Mouse (Mus musculus): ENCODE results near the gene Lrriq3. TPM values are rescaled to one million over a fixed set of nuclear protein-coding genes. Genes with fewer than 3 reads are reported as not detected.

The Lrriq3 gene
- polyA plus RNA-seq, 1 experiment = 0.18 TPM

GRCm38 (mm10) chr3:155058800-155059448, 34.3 kb upstream of the Lrriq3 start:
- Histone ChIP-seq H3K36me3 (ENCODE audit: control insufficient read depth, insufficient read depth, low read length) (no peaks in the 10 kb centered on the region), H3K27ac (ENCODE audit: control insufficient read depth, insufficient read depth, low read length) (no peak overlapping the region), H3K4me1 (replicated peaks; ENCODE audit: control insufficient read depth, insufficient read depth, low read length) (no peaks in the 10 kb centered on the region), H3K27me3 (ENCODE audit: control insufficient read depth, insufficient read depth, low read length) (no peaks in the 10 kb centered on the region), H3K4me3 (ENCODE audit: control insufficient read depth, insufficient read depth, low read length) (no peak overlapping the region)
- DNase-seq = no peak
- TF ChIP-seq CTCF (IDR thresholded peaks at IDR 0.05; ENCODE audit: borderline replicate concordance, control insufficient read depth, extremely low read depth, insufficient read depth, low read length, poor library complexity) (no peak), POLR2A (IDR thresholded peaks at IDR 0.05; ENCODE audit: control insufficient read depth, extremely low read depth, insufficient read depth, low read length, poor library complexity) (no peak)
- WGBS = 82% methylated on average over 6 of the region's 6 CpGs

GRCm38 (mm10) chr3:155059449-155059822, 33.8 kb upstream of the Lrriq3 start:
- H3K4me3 ChIP-seq (ENCODE audit: control insufficient read depth, insufficient read depth, low read length) = no peak overlapping the region
- no peaks in the 10 kb centered on the region for H3K27me3 ChIP-seq (ENCODE audit: control insufficient read depth, insufficient read depth, low read length)
- no peaks in the 10 kb centered on the region for H3K36me3 ChIP-seq (ENCODE audit: control insufficient read depth, insufficient read depth, low read length)
- no peaks in the 10 kb centered on the region for H3K4me1 ChIP-seq (replicated peaks; ENCODE audit: control insufficient read depth, insufficient read depth, low read length)
- no peak overlapping the region for H3K27ac ChIP-seq (ENCODE audit: control insufficient read depth, insufficient read depth, low read length)
- DNase-seq = no peak
- TF ChIP-seq CTCF (IDR thresholded peaks at IDR 0.05; ENCODE audit: borderline replicate concordance, control insufficient read depth, extremely low read depth, insufficient read depth, low read length, poor library complexity) (no peak), POLR2A (IDR thresholded peaks at IDR 0.05; ENCODE audit: control insufficient read depth, extremely low read depth, insufficient read depth, low read length, poor library complexity) (no peak)

GRCm38 (mm10) chr3:155077908-155078307, 15.3 kb upstream of the Lrriq3 start:
- DNase-seq = no peak
- H3K4me1 ChIP-seq (replicated peaks; ENCODE audit: control insufficient read depth, insufficient read depth, low read length) = no peaks in the 10 kb centered on the region
- WGBS = 86% methylated on average over 4 of the region's 4 CpGs
- H3K4me3 ChIP-seq (ENCODE audit: control insufficient read depth, insufficient read depth, low read length) = no peak overlapping the region
- TF ChIP-seq POLR2A (IDR thresholded peaks at IDR 0.05; ENCODE audit: control insufficient read depth, extremely low read depth, insufficient read depth, low read length, poor library complexity) (no peak), CTCF (IDR thresholded peaks at IDR 0.05; ENCODE audit: borderline replicate concordance, control insufficient read depth, extremely low read depth, insufficient read depth, low read length, poor library complexity) (no peak)
- H3K27me3 ChIP-seq (ENCODE audit: control insufficient read depth, insufficient read depth, low read length) = no peaks in the 10 kb centered on the region
- H3K27ac ChIP-seq (ENCODE audit: control insufficient read depth, insufficient read depth, low read length) = no peak overlapping the region
- no peaks in the 10 kb centered on the region for H3K36me3 ChIP-seq (ENCODE audit: control insufficient read depth, insufficient read depth, low read length)

GRCm38 (mm10) chr3:155092081-155092480, 1.2 kb upstream of the Lrriq3 start:
- peaks cover 8% of the 10 kb centered on the region; the same call in 1 of the 2 replicates for H3K36me3 ChIP-seq (ENCODE audit: control insufficient read depth, insufficient read depth, low read length)
- no peaks in the 10 kb centered on the region for H3K27me3 ChIP-seq (ENCODE audit: control insufficient read depth, insufficient read depth, low read length)
- H3K27ac ChIP-seq (ENCODE audit: control insufficient read depth, insufficient read depth, low read length) = no peak overlapping the region
- H3K4me3 ChIP-seq (ENCODE audit: control insufficient read depth, insufficient read depth, low read length) = no peak overlapping the region
- TF ChIP-seq CTCF (IDR thresholded peaks at IDR 0.05; ENCODE audit: borderline replicate concordance, control insufficient read depth, extremely low read depth, insufficient read depth, low read length, poor library complexity) (no peak), POLR2A (IDR thresholded peaks at IDR 0.05; ENCODE audit: control insufficient read depth, extremely low read depth, insufficient read depth, low read length, poor library complexity) (no peak)
- H3K4me1 ChIP-seq (replicated peaks; ENCODE audit: control insufficient read depth, insufficient read depth, low read length) = peaks cover 2% of the 10 kb centered on the region; the same call in 1 of the 2 replicates
- 99% methylated on average over 6 of the region's 6 CpGs for WGBS
- DNase-seq = no peak

- Histone ChIP-seq H3K4me1 (replicated peaks; ENCODE audit: control insufficient read depth, insufficient read depth, low read length) (no peaks in the 10 kb centered on the region), H3K4me3 (ENCODE audit: control insufficient read depth, insufficient read depth, low read length) (no peak overlapping the region), H3K36me3 (ENCODE audit: control insufficient read depth, insufficient read depth, low read length) (no peaks in the 10 kb centered on the region), H3K27me3 (ENCODE audit: control insufficient read depth, insufficient read depth, low read length) (no peaks in the 10 kb centered on the region), H3K27ac (ENCODE audit: control insufficient read depth, insufficient read depth, low read length) (no peak overlapping the region)
- WGBS = 80% methylated on average over 1 of the region's 1 CpGs
- no peak for DNase-seq
- TF ChIP-seq CTCF (IDR thresholded peaks at IDR 0.05; ENCODE audit: borderline replicate concordance, control insufficient read depth, extremely low read depth, insufficient read depth, low read length, poor library complexity) = no peak
- no peak for TF ChIP-seq POLR2A (IDR thresholded peaks at IDR 0.05; ENCODE audit: control insufficient read depth, extremely low read depth, insufficient read depth, low read length, poor library complexity)
Measured at GRCm38 (mm10) chr3:155099266-155099665, 6.0 kb downstream of the Lrriq3 start.

- 93% methylated on average over 1 of the region's 1 CpGs for WGBS
- no peak overlapping the region for H3K27ac ChIP-seq (ENCODE audit: control insufficient read depth, insufficient read depth, low read length)
- H3K36me3 ChIP-seq (ENCODE audit: control insufficient read depth, insufficient read depth, low read length) = no peaks in the 10 kb centered on the region
- H3K4me3 ChIP-seq (ENCODE audit: control insufficient read depth, insufficient read depth, low read length) = no peak overlapping the region
- no peak for DNase-seq
- no peaks in the 10 kb centered on the region for H3K27me3 ChIP-seq (ENCODE audit: control insufficient read depth, insufficient read depth, low read length)
- TF ChIP-seq CTCF (IDR thresholded peaks at IDR 0.05; ENCODE audit: borderline replicate concordance, control insufficient read depth, extremely low read depth, insufficient read depth, low read length, poor library complexity) (no peak), POLR2A (IDR thresholded peaks at IDR 0.05; ENCODE audit: control insufficient read depth, extremely low read depth, insufficient read depth, low read length, poor library complexity) (no peak)
- no peaks in the 10 kb centered on the region for H3K4me1 ChIP-seq (replicated peaks; ENCODE audit: control insufficient read depth, insufficient read depth, low read length)
Measured at GRCm38 (mm10) chr3:155105957-155106356, 12.7 kb downstream of the Lrriq3 start.

- H3K27ac ChIP-seq (ENCODE audit: control insufficient read depth, insufficient read depth, low read length) = no peak overlapping the region
- H3K36me3 ChIP-seq (ENCODE audit: control insufficient read depth, insufficient read depth, low read length) = no peaks in the 10 kb centered on the region
- no peaks in the 10 kb centered on the region for H3K27me3 ChIP-seq (ENCODE audit: control insufficient read depth, insufficient read depth, low read length)
- DNase-seq = no peak
- TF ChIP-seq CTCF (IDR thresholded peaks at IDR 0.05; ENCODE audit: borderline replicate concordance, control insufficient read depth, extremely low read depth, insufficient read depth, low read length, poor library complexity) = no peak
- TF ChIP-seq POLR2A (IDR thresholded peaks at IDR 0.05; ENCODE audit: control insufficient read depth, extremely low read depth, insufficient read depth, low read length, poor library complexity) = no peak
- H3K4me3 ChIP-seq (ENCODE audit: control insufficient read depth, insufficient read depth, low read length) = no peak overlapping the region
- 92% methylated on average over 5 of the region's 5 CpGs for WGBS
- no peaks in the 10 kb centered on the region for H3K4me1 ChIP-seq (replicated peaks; ENCODE audit: control insufficient read depth, insufficient read depth, low read length)
Measured at GRCm38 (mm10) chr3:155137737-155138136, 44.5 kb downstream of the Lrriq3 start.

Measured in thymus, adult 2 months (tissue).